Mouse (Mus musculus) olfactory bulb, adult 2 months (tissue): Measurements from ENCODE around the gene Rflna.

Source experiments
- CTCF ChIP-seq: fragments of 200-500 bp; IDR thresholded peaks from 2 replicates; pipeline ENCODE4 v1.5.1; 2012; ENCODE audit warnings: low read depth, mild to moderate bottlenecking, low read length, moderate library complexity; ENCODE audit not compliant: insufficient read depth
- POLR2A ChIP-seq: fragments of 200-500 bp; IDR thresholded peaks from 2 replicates; pipeline ENCODE4 v1.6.1; 2012; ENCODE audit warnings: mild to moderate bottlenecking, low read depth, low read length, moderate library complexity; ENCODE audit not compliant: insufficient read depth

DNA sequence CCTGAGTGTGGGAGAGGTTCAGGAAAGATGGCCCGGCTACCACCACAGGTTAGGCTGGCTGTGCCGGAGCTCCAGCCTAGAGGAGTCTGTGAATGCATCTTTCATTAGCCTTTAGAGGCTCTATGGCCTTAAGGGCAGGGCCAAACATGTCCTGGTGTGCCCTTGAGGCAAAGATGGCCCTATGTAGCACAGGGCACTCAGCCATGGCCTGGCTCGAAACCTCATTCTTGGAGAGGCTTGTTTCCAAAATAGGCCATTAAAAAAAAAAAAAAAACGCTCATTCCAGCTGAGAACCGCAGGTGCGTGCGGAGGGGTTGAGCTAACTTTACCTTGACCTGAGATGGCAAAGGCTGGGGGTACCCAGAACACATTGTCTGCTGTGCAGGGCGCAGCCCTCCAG is 8.6 kb downstream of the Rflna start:
- TF ChIP-seq CTCF (no peak), POLR2A (no peak)
